Mouse (Mus musculus) neural tube, embryonic 15.5 days (tissue): ENCODE results near the gene Syt1. TPM values are rescaled to one million over a fixed set of nuclear protein-coding genes. Genes with fewer than 3 reads are reported as not detected.
A peak's percentile ranks its signal among the peaks of the same experiment; 100 is the strongest.

Experiments
- ATAC-seq: fragments of 200-750 bp; cut with Nextera tagmentation; 2 replicates; pipeline ENCODE4 v1.8.0; 2017; ENCODE audit warnings: mild to moderate bottlenecking, moderate TSS enrichment, moderate library complexity; ENCODE audit not compliant: low FRiP score
- H3K27ac ChIP-seq: fragments of 300-500 bp; sonication (generic); replicated peaks from 2 replicates; pipeline ENCODE4 v1.5.1; 2015; ENCODE audit warnings: mild to moderate bottlenecking, inconsistent platforms
- H3K27me3 ChIP-seq: fragments of 300-500 bp; sonication (generic); replicated peaks from 2 replicates; pipeline ENCODE4 v1.6.1; 2015; ENCODE audit warnings: inconsistent platforms
- H3K36me3 ChIP-seq: fragments of 300-500 bp; sonication (generic); 2 replicates; pipeline ENCODE4 v1.6.1; 2015; ENCODE audit warnings: inconsistent platforms
- H3K4me1 ChIP-seq: fragments of 300-500 bp; sonication (generic); 2 replicates; pipeline ENCODE4 v1.6.1; 2015; ENCODE audit warnings: inconsistent platforms
- H3K4me2 ChIP-seq: fragments of 300-500 bp; sonication (generic); 2 replicates; pipeline ENCODE4 v1.6.1; 2015; ENCODE audit warnings: inconsistent platforms, mild to moderate bottlenecking, moderate library complexity
- H3K4me3 ChIP-seq: fragments of 300-500 bp; sonication (generic); replicated peaks from 2 replicates; pipeline ENCODE4 v1.5.1; 2015; ENCODE audit warnings: mild to moderate bottlenecking, inconsistent platforms
- H3K9ac ChIP-seq: fragments of 300-500 bp; sonication (generic); replicated peaks from 2 replicates; pipeline ENCODE4 v1.6.1; 2015; ENCODE audit warnings: mild to moderate bottlenecking, inconsistent platforms
- H3K9me3 ChIP-seq: fragments of 300-500 bp; sonication (generic); replicated peaks from 2 replicates; pipeline ENCODE4 v1.6.1; 2016; ENCODE audit warnings: inconsistent platforms
- WGBS: fragments of 180-500 bp; shearing (Covaris S2); methylation state at CpG from one replicate; pipeline ENCODE4 v1.1.7; 2015; ENCODE audit warnings: mixed read lengths; 5-methylcytosine and 5-hydroxymethylcytosine counted together
- polyA plus RNA-seq: library from polyadenylated mRNA; unstranded; fragments of >200 nt; fragmentation: Nextera tagmentation; extraction: Ambion mirVana; gene quantifications from 2 replicates; pipeline ENCODE4 v1.2.1, GENCODE M21; 2015

The Syt1 gene
- polyA plus RNA-seq = 95.4 and 116 TPM in 2 replicates

- ATAC-seq = peak; percentile 100
- WGBS = under 1% methylated on average over 37 of the region's 37 CpGs
- no peaks in the 10 kb centered on the region for H3K9me3 ChIP-seq
These were observed at the start of gene Syt1 for GRCm38 (mm10) chr10:109010241-109011193. TSS of gene Syt1 (minus strand) at chr10:109010982.

DNA sequence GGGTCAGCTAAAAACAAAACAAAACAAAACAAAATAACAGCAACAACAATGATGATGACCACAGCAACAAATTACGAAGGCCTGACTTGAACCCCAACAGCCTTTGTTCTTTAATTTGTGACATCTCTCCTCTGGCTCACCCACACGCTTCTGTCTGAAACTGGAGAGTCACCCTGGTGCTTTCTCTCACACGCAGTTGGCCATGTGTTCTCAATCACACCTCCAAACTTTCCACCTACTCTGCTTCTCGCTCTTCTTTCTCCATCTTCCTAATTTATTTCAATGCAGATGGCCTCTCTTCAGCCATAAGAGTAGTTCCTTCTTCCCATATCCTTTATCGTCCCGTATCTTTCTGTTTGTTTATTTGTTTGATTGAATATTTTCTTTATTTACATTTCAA, 45.7 kb upstream of the Syt1 start:
- H3K9me3 ChIP-seq = no peaks in the 10 kb centered on the region
- H3K27me3 ChIP-seq = no peaks in the 10 kb centered on the region
- WGBS = 93% methylated on average over 6 of the region's 6 CpGs
- H3K27ac ChIP-seq = no peak overlapping the region
- no peak overlapping the region for H3K9ac ChIP-seq
- no peak for ATAC-seq
- H3K4me1 ChIP-seq = no peaks in the 10 kb centered on the region
- no peak overlapping the region for H3K4me2 ChIP-seq
- no peak overlapping the region for H3K4me3 ChIP-seq
- no peaks in the 10 kb centered on the region for H3K36me3 ChIP-seq

More at GRCm38 (mm10) chr10:109010241-109011193, at the start of gene Syt1:
- peak within 1 kb of the TSS; percentile 91 for H3K27ac ChIP-seq
- H3K27me3 ChIP-seq = no peaks in the 10 kb centered on the region
- peak within 1 kb of the TSS; percentile 70 for H3K4me3 ChIP-seq
- no peaks in the 10 kb centered on the region for H3K36me3 ChIP-seq
- peaks cover 8% of the 10 kb centered on the region; the same call in 1 of the 2 replicates for H3K4me1 ChIP-seq
- peak within 1 kb of the TSS; percentile 95 for H3K4me2 ChIP-seq
- peak within 1 kb of the TSS; percentile 82 for H3K9ac ChIP-seq

- no peak overlapping the region for H3K4me2 ChIP-seq
- H3K4me3 ChIP-seq = no peak overlapping the region
- H3K4me1 ChIP-seq = no peaks in the 10 kb centered on the region
- ATAC-seq = no peak
- no peaks in the 10 kb centered on the region for H3K9me3 ChIP-seq
- H3K9ac ChIP-seq = no peak overlapping the region
- H3K27me3 ChIP-seq = no peaks in the 10 kb centered on the region
- no peaks in the 10 kb centered on the region for H3K36me3 ChIP-seq
- 84% methylated on average over 5 of the region's 5 CpGs for WGBS
- no peak overlapping the region for H3K27ac ChIP-seq
These were observed 36.8 kb upstream of the Syt1 start for GRCm38 (mm10) chr10:109047537-109047936.

DNA sequence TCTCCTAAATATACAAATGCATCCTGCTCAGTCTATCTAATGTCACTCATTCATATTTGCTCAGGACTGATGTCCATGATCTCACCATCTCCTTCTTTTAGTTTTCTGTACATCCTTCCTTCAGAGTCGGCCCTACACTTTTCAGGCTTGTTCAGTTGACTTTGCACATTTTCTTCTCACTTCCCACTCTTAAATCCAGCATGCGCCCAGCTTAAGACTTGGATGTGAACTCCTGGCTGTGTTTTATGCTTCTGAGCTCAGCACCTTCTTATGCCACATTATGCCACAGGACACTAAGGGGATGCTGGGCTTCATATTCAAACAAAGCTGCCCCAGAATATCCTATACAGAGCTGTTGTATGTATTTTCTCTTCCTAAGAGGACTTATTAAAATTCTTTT, 36.2 kb upstream of the Syt1 start:
- WGBS = 88% methylated on average over 2 of the region's 2 CpGs
- Histone ChIP-seq H3K4me1 (no peaks in the 10 kb centered on the region), H3K27ac (no peak overlapping the region), H3K27me3 (no peaks in the 10 kb centered on the region), H3K4me3 (no peak overlapping the region), H3K36me3 (no peaks in the 10 kb centered on the region), H3K9me3 (no peaks in the 10 kb centered on the region), H3K9ac (no peak overlapping the region), H3K4me2 (no peak overlapping the region)
- ATAC-seq = no peak

DNA sequence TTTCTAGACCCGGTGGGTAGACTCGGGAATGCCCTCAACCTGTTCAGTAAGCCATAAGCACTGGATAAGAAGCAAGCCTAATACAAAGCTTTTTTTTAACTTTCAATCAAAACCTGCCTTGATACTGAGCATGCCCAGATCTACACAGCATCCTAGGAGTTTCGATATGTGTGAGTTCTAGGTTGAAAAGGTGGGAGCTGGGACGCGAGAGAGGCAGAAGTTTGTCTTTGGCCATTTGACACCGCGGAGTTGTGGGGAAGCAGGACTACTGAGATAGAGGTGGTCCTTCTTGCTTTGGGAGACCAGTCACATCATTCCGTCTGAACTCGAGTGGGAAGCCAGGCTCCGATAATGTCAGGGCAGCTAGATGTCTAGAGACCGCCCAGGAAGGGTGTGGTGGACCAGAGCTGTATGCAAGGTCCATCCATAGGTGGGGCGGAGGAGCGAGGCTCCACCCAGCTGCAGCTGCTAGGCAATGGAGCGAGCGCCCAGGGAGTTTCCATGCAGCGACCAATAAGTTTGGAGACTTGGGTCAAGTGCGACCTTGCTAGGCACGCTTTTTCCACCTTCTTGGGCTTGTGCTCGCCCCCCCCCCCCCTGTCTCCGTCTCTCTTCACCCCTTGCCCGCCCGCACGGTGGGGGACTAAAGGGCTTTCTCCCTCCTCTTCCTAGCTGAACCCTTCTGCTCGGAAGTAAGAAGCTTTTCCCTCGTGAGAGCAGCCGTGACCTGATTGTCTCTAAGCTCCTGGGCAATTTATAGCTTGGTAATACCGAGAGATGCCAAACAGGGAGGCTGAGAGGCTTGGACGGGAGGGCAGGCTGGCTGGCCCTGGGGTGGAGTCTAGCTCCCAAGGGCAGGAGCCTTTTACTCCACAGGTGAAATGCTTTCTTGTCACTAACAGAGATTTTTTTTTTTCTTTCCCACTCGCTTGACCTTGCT, 714 bp upstream of the Syt1 start:
- WGBS = 1% methylated on average over 28 of the region's 29 CpGs
- H3K36me3 ChIP-seq = no peaks in the 10 kb centered on the region

DNA sequence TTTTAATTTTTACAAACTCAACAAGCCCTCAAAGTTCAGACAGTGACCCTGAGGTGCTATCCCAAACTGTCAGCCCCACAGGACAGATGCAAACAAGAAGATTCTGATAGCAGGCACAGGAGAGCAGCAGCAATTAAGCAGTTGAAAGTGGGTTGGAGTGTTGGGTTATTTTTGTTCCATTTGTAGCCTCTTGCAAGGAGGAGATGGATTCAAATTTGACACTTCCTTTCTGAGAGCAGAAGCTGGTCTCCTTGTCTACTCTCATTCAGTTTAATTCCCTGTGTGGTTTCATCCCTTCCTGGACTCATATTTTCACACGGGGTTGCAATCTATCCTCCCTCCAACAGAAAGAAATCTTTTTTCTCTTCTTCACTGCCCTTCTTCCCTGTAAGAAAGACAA, 951 bp downstream of the Syt1 start:
- Histone ChIP-seq H3K9me3 (no peaks in the 10 kb centered on the region), H3K27me3 (no peaks in the 10 kb centered on the region), H3K27ac (peak overlapping the region; percentile 91), H3K9ac (peak overlapping the region; percentile 82), H3K4me2 (peak overlapping the region; percentile 95), H3K4me3 (peak overlapping the region; percentile 70), H3K4me1 (peaks cover 13% of the 10 kb centered on the region; the same call in 1 of the 2 replicates), H3K36me3 (no peaks in the 10 kb centered on the region)
- ATAC-seq = no peak
- WGBS = 9% methylated on average over 1 of the region's 1 CpGs

More for the DNA sequence above, 714 bp upstream of the Syt1 start:
- H3K4me2 ChIP-seq = peak overlapping the region; percentile 95
- peak overlapping the region; percentile 70 for H3K4me3 ChIP-seq
- peak overlapping the region; percentile 82 for H3K9ac ChIP-seq
- peak; percentile 72 for ATAC-seq
- H3K4me1 ChIP-seq = peaks cover 6% of the 10 kb centered on the region; the same call in 1 of the 2 replicates
- peak overlapping the region; percentile 91 for H3K27ac ChIP-seq
- H3K27me3 ChIP-seq = no peaks in the 10 kb centered on the region
- no peaks in the 10 kb centered on the region for H3K9me3 ChIP-seq

- H3K4me2 ChIP-seq = peak overlapping the region; percentile 95
- no peak overlapping the region for H3K27ac ChIP-seq
- peak overlapping the region; percentile 70 for H3K4me3 ChIP-seq
- H3K27me3 ChIP-seq = no peaks in the 10 kb centered on the region
- 0 out of 2 replicates have a peak overlapping the region, but pooled peaks have one; percentile 11 for H3K9ac ChIP-seq
- WGBS = 89% methylated on average over 13 of the region's 13 CpGs
- no peak for ATAC-seq
- no peaks in the 10 kb centered on the region for H3K36me3 ChIP-seq
- no peaks in the 10 kb centered on the region for H3K9me3 ChIP-seq
- H3K4me1 ChIP-seq = peaks cover 13% of the 10 kb centered on the region; the same call in 1 of the 2 replicates
These were observed 2.3 kb downstream of the Syt1 start for GRCm38 (mm10) chr10:109008456-109008855.

DNA sequence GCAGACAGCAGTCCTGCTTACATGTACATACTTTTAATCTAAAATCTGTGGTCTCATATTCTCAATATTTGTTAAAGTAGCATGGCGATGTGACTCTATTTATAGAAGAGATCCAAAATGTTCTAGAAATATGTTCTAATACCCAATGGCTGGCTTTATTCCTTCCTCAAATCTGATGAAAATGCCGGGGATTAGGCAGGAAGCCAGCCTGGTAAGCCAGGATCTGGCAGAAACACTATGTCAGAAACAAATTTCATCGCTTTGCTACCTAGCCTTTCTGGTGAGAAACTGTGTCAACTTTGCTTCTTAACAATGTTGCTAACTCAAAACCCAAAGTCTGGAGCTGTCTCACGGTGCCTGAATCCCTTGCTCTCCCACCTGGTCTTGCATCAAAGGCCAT, 7.3 kb downstream of the Syt1 start:
- no peaks in the 10 kb centered on the region for H3K36me3 ChIP-seq
- WGBS = 87% methylated on average over 4 of the region's 4 CpGs
- no peak for ATAC-seq

DNA sequence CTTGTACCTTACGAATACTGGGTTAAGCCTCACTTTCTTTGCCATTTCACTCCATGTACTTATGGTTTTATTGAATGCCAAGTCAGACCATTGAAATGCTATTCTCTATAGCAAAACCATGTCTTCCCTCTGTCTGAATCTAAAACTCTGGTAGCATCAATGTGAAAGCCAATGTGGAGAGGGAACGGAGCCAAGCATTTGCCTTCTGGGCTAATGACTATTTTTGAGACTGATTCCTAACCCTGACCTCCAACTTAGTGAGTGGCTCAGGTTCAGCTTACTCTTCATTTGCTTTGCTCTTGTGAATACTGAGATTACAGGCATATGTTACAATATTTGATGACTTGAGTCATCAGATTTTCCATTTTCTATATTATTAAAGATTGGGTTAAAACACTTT, 23.5 kb downstream of the Syt1 start:
- no peak for ATAC-seq
- no peaks in the 10 kb centered on the region for H3K27me3 ChIP-seq
- H3K9me3 ChIP-seq = no peaks in the 10 kb centered on the region
- no peak overlapping the region for H3K4me2 ChIP-seq
- WGBS = 91% methylated on average over 2 of the region's 2 CpGs
- no peaks in the 10 kb centered on the region for H3K36me3 ChIP-seq
- H3K27ac ChIP-seq = no peak overlapping the region
- H3K4me1 ChIP-seq = no peaks in the 10 kb centered on the region
- no peak overlapping the region for H3K4me3 ChIP-seq
- no peak overlapping the region for H3K9ac ChIP-seq

More for the DNA sequence above, 7.3 kb downstream of the Syt1 start:
- no peak overlapping the region for H3K9ac ChIP-seq
- no peak overlapping the region for H3K4me2 ChIP-seq
- no peak overlapping the region for H3K27ac ChIP-seq
- no peaks in the 10 kb centered on the region for H3K9me3 ChIP-seq
- no peaks in the 10 kb centered on the region for H3K27me3 ChIP-seq
- H3K4me3 ChIP-seq = no peak overlapping the region
- peaks cover 7% of the 10 kb centered on the region; the same call in 1 of the 2 replicates for H3K4me1 ChIP-seq

GRCm38 (mm10) chr10:108979660-108980059, 31.1 kb downstream of the Syt1 start:
- Histone ChIP-seq H3K4me1 (peaks cover 8% of the 10 kb centered on the region), H3K4me2 (no peak overlapping the region), H3K27me3 (no peaks in the 10 kb centered on the region), H3K36me3 (no peaks in the 10 kb centered on the region), H3K9me3 (no peaks in the 10 kb centered on the region), H3K27ac (no peak overlapping the region), H3K9ac (no peak overlapping the region), H3K4me3 (no peak overlapping the region)
- peak; percentile 53 for ATAC-seq
- 27% methylated on average over 6 of the region's 6 CpGs for WGBS

- no peak overlapping the region for H3K4me2 ChIP-seq
- H3K4me3 ChIP-seq = no peak overlapping the region
- 93% methylated on average over 5 of the region's 5 CpGs for WGBS
- H3K36me3 ChIP-seq = no peaks in the 10 kb centered on the region
- no peak overlapping the region for H3K27ac ChIP-seq
- H3K27me3 ChIP-seq = no peaks in the 10 kb centered on the region
- no peaks in the 10 kb centered on the region for H3K9me3 ChIP-seq
- no peak for ATAC-seq
- no peak overlapping the region for H3K9ac ChIP-seq
- no peaks in the 10 kb centered on the region for H3K4me1 ChIP-seq
These were observed 55.8 kb downstream of the Syt1 start for GRCm38 (mm10) chr10:108954952-108955351.
